Mouse (Mus musculus) forebrain, embryonic 13.5 days (tissue): ENCODE results near the gene Arvcf. TPM values are rescaled to one million over a fixed set of nuclear protein-coding genes. Genes with fewer than 3 reads are reported as not detected.

ENCODE experiments used
- ATAC-seq: fragments of 200-750 bp; cut with Nextera tagmentation; 2 replicates; pipeline ENCODE4 v1.8.0; 2017
- H3K27ac ChIP-seq: fragments of 300-500 bp; sonication (generic); 2 replicates; pipeline ENCODE4 v1.5.1; 2015; ENCODE audit warnings: inconsistent platforms, mild to moderate bottlenecking, moderate library complexity
- H3K27me3 ChIP-seq: fragments of 300-500 bp; sonication (generic); 2 replicates; pipeline ENCODE4 v1.6.1; 2015; ENCODE audit warnings: mild to moderate bottlenecking, inconsistent platforms
- H3K36me3 ChIP-seq: fragments of 300-500 bp; sonication (generic); 2 replicates; pipeline ENCODE4 v1.6.1; 2015; ENCODE audit warnings: mild to moderate bottlenecking, inconsistent platforms; ENCODE audit not compliant: poor library complexity, severe bottlenecking
- H3K4me1 ChIP-seq: fragments of 300-500 bp; sonication (generic); 2 replicates; pipeline ENCODE4 v1.6.1; 2015; ENCODE audit warnings: inconsistent platforms
- H3K4me2 ChIP-seq: fragments of 300-500 bp; sonication (generic); 2 replicates; pipeline ENCODE4 v1.6.1; 2015; ENCODE audit warnings: inconsistent platforms, mild to moderate bottlenecking, moderate library complexity
- H3K4me3 ChIP-seq: fragments of 300-500 bp; sonication (generic); 2 replicates; pipeline ENCODE4 v1.5.1; 2015; ENCODE audit warnings: mild to moderate bottlenecking, inconsistent platforms
- H3K9ac ChIP-seq: fragments of 300-500 bp; sonication (generic); 2 replicates; pipeline ENCODE4 v1.6.1; 2015; ENCODE audit warnings: mild to moderate bottlenecking, inconsistent platforms
- H3K9me3 ChIP-seq: fragments of 300-500 bp; sonication (generic); replicated peaks from 2 replicates; pipeline ENCODE4 v1.6.1; 2016; ENCODE audit warnings: inconsistent platforms
- WGBS: fragments of 180-500 bp; shearing (Covaris S2); methylation state at CpG from one replicate; pipeline ENCODE4 v1.1.7; 2015; 5-methylcytosine and 5-hydroxymethylcytosine counted together
- polyA plus RNA-seq: library from polyadenylated mRNA; unstranded; fragments of >200 nt; fragmentation: Nextera tagmentation; extraction: Ambion mirVana; gene quantifications from 2 replicates; pipeline ENCODE4 v1.2.1, GENCODE M21; 2015

Gene Arvcf
- polyA plus RNA-seq, 1 experiment from 2014 or later, result 77.2 TPM

- WGBS, result 88% methylated on average over 12 of the region's 12 CpGs
- no peak for ATAC-seq
- no peak overlapping the region for H3K4me3 ChIP-seq
- no peaks in the 10 kb centered on the region for H3K27me3 ChIP-seq
- no peak overlapping the region for H3K27ac ChIP-seq
- no peak overlapping the region for H3K9ac ChIP-seq
- H3K36me3 ChIP-seq, result peaks cover 96% of the 10 kb centered on the region
- no peaks in the 10 kb centered on the region for H3K9me3 ChIP-seq
- peaks cover 52% of the 10 kb centered on the region for H3K4me1 ChIP-seq
- H3K4me2 ChIP-seq, result no peak overlapping the region
Measured at GRCm38 (mm10) chr16:18403285-18403684, 55.3 kb downstream of the Arvcf start.

GRCm38 (mm10) chr16:18405091-18405854, 57.3 kb downstream of the Arvcf start:
- ATAC-seq, result no peak
- peak overlapping the region; percentile 61 for H3K27ac ChIP-seq
- H3K36me3 ChIP-seq, result peaks cover 88% of the 10 kb centered on the region

GRCm38 (mm10) chr16:18405876-18406275, 57.9 kb downstream of the Arvcf start:
- WGBS, result 51% methylated on average over 2 of the region's 2 CpGs
- Histone ChIP-seq H3K27ac (peak overlapping the region; percentile 61; the same call in 1 of the 2 replicates), H3K9me3 (no peaks in the 10 kb centered on the region), H3K27me3 (no peaks in the 10 kb centered on the region), H3K9ac (0 out of 2 replicates have a peak overlapping the region, but pooled peaks have one; percentile 17), H3K4me1 (peaks cover 34% of the 10 kb centered on the region), H3K4me2 (no peak overlapping the region), H3K36me3 (peaks cover 88% of the 10 kb centered on the region), H3K4me3 (no peak overlapping the region)
- ATAC-seq, result peak; percentile 8; the same call in 1 of the 2 replicates

More at GRCm38 (mm10) chr16:18405091-18405854, 57.3 kb downstream of the Arvcf start:
- Histone ChIP-seq H3K9me3 (no peaks in the 10 kb centered on the region), H3K4me3 (no peak overlapping the region), H3K4me1 (peaks cover 37% of the 10 kb centered on the region), H3K4me2 (no peak overlapping the region), H3K9ac (peak overlapping the region; percentile 17; the same call in 1 of the 2 replicates), H3K27me3 (no peaks in the 10 kb centered on the region)
- WGBS, result 87% methylated on average over 13 of the region's 13 CpGs

- Histone ChIP-seq H3K27me3 (no peaks in the 10 kb centered on the region), H3K9me3 (no peaks in the 10 kb centered on the region), H3K27ac (no peak overlapping the region), H3K36me3 (peaks cover 86% of the 10 kb centered on the region), H3K4me2 (no peak overlapping the region), H3K4me3 (no peak overlapping the region), H3K9ac (no peak overlapping the region), H3K4me1 (peaks cover 34% of the 10 kb centered on the region)
- WGBS, result 12% methylated on average over 2 of the region's 2 CpGs
- peak; percentile 60 for ATAC-seq
Measured at GRCm38 (mm10) chr16:18406293-18406692, 58.3 kb downstream of the Arvcf start.

- ATAC-seq, result no peak
- H3K27me3 ChIP-seq, result no peaks in the 10 kb centered on the region
- no peak overlapping the region for H3K4me3 ChIP-seq
- H3K9ac ChIP-seq, result peak overlapping the region; percentile 30; the same call in 1 of the 2 replicates
- H3K36me3 ChIP-seq, result peaks cover 77% of the 10 kb centered on the region
- H3K4me1 ChIP-seq, result peaks cover 32% of the 10 kb centered on the region
- H3K27ac ChIP-seq, result peak overlapping the region; percentile 49
- H3K9me3 ChIP-seq, result no peaks in the 10 kb centered on the region
- 65% methylated on average over 7 of the region's 7 CpGs for WGBS
- H3K4me2 ChIP-seq, result no peak overlapping the region
Measured at GRCm38 (mm10) chr16:18407912-18408311, 59.9 kb downstream of the Arvcf start.

- Histone ChIP-seq H3K9ac (peak overlapping the region; percentile 34; the same call in 1 of the 2 replicates), H3K36me3 (peaks cover 64% of the 10 kb centered on the region), H3K27me3 (no peaks in the 10 kb centered on the region), H3K27ac (peak overlapping the region; percentile 44; the same call in 1 of the 2 replicates), H3K9me3 (no peaks in the 10 kb centered on the region), H3K4me1 (peaks cover 32% of the 10 kb centered on the region), H3K4me2 (no peak overlapping the region), H3K4me3 (no peak overlapping the region)
- no peak for ATAC-seq
- 64% methylated on average over 4 of the region's 4 CpGs for WGBS
Measured at GRCm38 (mm10) chr16:18409776-18410175, 61.8 kb downstream of the Arvcf start.

GRCm38 (mm10) chr16:18410418-18410817, 62.4 kb downstream of the Arvcf start:
- Histone ChIP-seq H3K9me3 (no peaks in the 10 kb centered on the region), H3K9ac (no peak overlapping the region), H3K36me3 (peaks cover 58% of the 10 kb centered on the region), H3K4me3 (no peak overlapping the region), H3K27me3 (no peaks in the 10 kb centered on the region), H3K4me1 (peaks cover 32% of the 10 kb centered on the region), H3K27ac (no peak overlapping the region), H3K4me2 (no peak overlapping the region)
- ATAC-seq, result no peak
- 83% methylated on average over 5 of the region's 5 CpGs for WGBS

- Histone ChIP-seq H3K9ac (0 out of 2 replicates have a peak overlapping the region, but pooled peaks have one; percentile 34), H3K4me3 (no peak overlapping the region), H3K36me3 (peaks cover 53% of the 10 kb centered on the region), H3K4me2 (no peak overlapping the region), H3K27me3 (no peaks in the 10 kb centered on the region), H3K9me3 (no peaks in the 10 kb centered on the region), H3K4me1 (peaks cover 26% of the 10 kb centered on the region), H3K27ac (no peak overlapping the region; the same call in 1 of the 2 replicates)
- no peak for ATAC-seq
- 57% methylated on average over 13 of the region's 13 CpGs for WGBS
Measured at GRCm38 (mm10) chr16:18411026-18411649, 63.2 kb downstream of the Arvcf start.

- Histone ChIP-seq H3K4me3 (no peak overlapping the region), H3K9ac (0 out of 2 replicates have a peak overlapping the region, but pooled peaks have one; percentile 26), H3K4me1 (peaks cover 26% of the 10 kb centered on the region), H3K27ac (no peak overlapping the region), H3K27me3 (no peaks in the 10 kb centered on the region), H3K4me2 (no peak overlapping the region), H3K36me3 (peaks cover 50% of the 10 kb centered on the region), H3K9me3 (no peaks in the 10 kb centered on the region)
- no peak for ATAC-seq
- 84% methylated on average over 12 of the region's 12 CpGs for WGBS
Measured at GRCm38 (mm10) chr16:18411802-18412476, 64.0 kb downstream of the Arvcf start.

- H3K4me3 ChIP-seq, result no peak overlapping the region
- no peak overlapping the region for H3K27ac ChIP-seq
- no peak overlapping the region for H3K4me2 ChIP-seq
- peaks cover 44% of the 10 kb centered on the region for H3K36me3 ChIP-seq
- no peaks in the 10 kb centered on the region for H3K9me3 ChIP-seq
- no peak overlapping the region for H3K9ac ChIP-seq
- no peaks in the 10 kb centered on the region for H3K27me3 ChIP-seq
- ATAC-seq, result no peak
- peaks cover 18% of the 10 kb centered on the region for H3K4me1 ChIP-seq
- WGBS, result 89% methylated on average over 7 of the region's 7 CpGs
Measured at GRCm38 (mm10) chr16:18413032-18413816, 65.2 kb downstream of the Arvcf start.

- Histone ChIP-seq H3K9me3 (no peaks in the 10 kb centered on the region), H3K9ac (no peak overlapping the region), H3K27me3 (no peaks in the 10 kb centered on the region), H3K4me1 (peaks cover 8% of the 10 kb centered on the region), H3K4me3 (no peak overlapping the region), H3K27ac (no peak overlapping the region), H3K36me3 (peaks cover 23% of the 10 kb centered on the region), H3K4me2 (no peak overlapping the region)
- WGBS, result 84% methylated on average over 18 of the region's 18 CpGs
- ATAC-seq, result no peak
Measured at GRCm38 (mm10) chr16:18416094-18416761, 68.2 kb downstream of the Arvcf start.
